Mouse (Mus musculus) neural tube, postnatal 0 days (tissue): ENCODE measurements around the gene Ado. TPM values are rescaled to one million over a fixed set of nuclear protein-coding genes. Genes with fewer than 3 reads are reported as not detected.

ENCODE experiments used
- polyA plus RNA-seq: library from polyadenylated mRNA; unstranded; fragments of >200 nt; fragmentation: Nextera tagmentation; extraction: Ambion mirVana; gene quantifications from 2 replicates; pipeline ENCODE4 v1.2.1, GENCODE M21; 2015

Ado gene
- 65.9 and 71.4 TPM in 2 replicates for polyA plus RNA-seq

DNA sequence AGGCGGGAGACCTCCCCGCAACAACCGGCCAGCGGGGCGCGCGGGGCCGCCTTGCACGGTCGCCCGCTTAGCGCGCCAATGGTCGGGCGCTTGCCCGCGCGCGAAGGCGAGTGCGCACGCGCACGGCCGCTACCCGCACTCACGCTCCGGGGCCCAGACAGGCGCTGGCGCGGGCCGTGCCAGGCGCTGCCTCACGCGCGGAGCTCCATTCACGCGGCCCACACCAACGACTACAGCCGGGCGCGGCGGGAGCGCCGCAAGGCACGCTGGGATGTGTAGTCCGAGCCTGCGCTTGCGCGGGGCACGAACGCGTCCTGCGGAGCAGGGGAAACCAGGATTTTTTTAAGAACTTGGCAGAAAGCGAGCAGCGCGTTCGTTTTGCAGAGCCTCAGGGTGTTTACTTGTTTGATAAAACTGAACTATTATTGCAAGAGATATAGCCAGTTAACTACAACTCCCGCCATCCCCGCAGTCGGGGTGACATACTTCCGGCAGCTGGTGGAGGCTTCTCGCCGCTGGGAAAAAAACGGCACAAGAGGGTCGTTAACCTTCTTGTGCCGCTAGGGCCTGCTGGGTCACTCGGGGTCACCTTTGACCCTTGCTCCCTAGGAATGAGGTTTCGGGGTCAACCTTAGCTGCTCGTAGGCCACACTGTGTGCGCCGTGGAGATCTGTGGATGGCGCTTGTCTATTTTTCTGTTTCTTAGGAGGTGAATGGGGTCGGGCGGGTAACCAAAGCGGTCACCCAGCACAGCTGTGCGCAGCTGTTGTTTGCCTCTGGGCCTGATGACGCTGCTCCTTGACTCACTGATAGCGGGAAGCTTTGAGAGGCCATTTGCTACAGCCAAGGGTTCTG is at the start of gene Ado:
TSS of gene Ado (minus strand) at position 79 of the 855 bp plus-strand sequence.

DNA sequence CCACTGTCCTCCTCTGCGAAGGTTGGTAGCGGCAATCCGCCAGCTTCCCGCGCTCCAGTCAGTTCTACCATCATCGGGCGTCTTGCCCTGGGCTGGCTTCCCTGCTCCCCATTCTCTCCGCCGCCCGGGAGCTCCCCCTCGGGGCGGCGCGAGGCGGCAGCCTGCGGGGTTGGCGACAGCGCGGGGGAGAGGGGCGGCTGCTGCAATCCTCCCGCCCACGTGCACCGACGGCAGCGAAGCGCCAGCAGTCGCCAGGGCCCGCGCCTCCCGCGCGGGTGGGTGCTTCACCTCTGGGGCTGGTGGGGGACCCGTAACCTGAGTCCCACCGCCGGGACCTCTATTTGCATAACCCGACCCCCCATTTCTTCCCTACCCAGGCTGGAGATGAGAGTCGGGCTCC is 13.5 kb downstream of the Ado start, which contains the start of gene Egr2:
TSS of gene Egr2 (plus strand) at position 220 of the 400 bp plus-strand sequence.

Other genes starting within 250 kb of the Ado start
- gene Egr2, start 13.5 kb downstream of the Ado start, polyA plus RNA-seq, result 4.2 and 5.2 TPM in 2 replicates